Mouse (Mus musculus): Measurements from ENCODE around the gene Gle1. TPM values are rescaled to one million over a fixed set of nuclear protein-coding genes. Genes with fewer than 3 reads are reported as not detected.
"Not testable (repeated sequence)": the region's sequence is repeated elsewhere in the genome, so short reads cannot be mapped to it uniquely, and the experiment has no call there.

Gle1 gene
- 42.0 and 42.3 TPM in 2 replicates for polyA plus RNA-seq (2012; rRNA removed)
- 49.7 and 54.5 TPM in 2 replicates for polyA plus RNA-seq (2014; fragmentation: Nextera tagmentation; extraction: Ambion mirVana)

- Histone ChIP-seq H3K4me2 (replicated peaks; ENCODE audit: low read depth, low read length, severe bottlenecking) (peak within 1 kb of the TSS; percentile 62), H3K9me3 (ENCODE audit: control insufficient read depth, low read length) (no peaks in the 10 kb centered on the region), H3K27ac (replicated peaks; ENCODE audit: low read depth, low read length) (peak within 1 kb of the TSS; percentile 83), H3K36me3 (ENCODE audit: control insufficient read depth, insufficient read depth, low read length) (peaks cover 40% of the 10 kb centered on the region), H3K9ac (ENCODE audit: low read depth, low read length, severe bottlenecking) (peak within 1 kb of the TSS; percentile 60), H3K4me3 (replicated peaks; ENCODE audit: low read length) (peak within 1 kb of the TSS; percentile 89), H3K27me3 (ENCODE audit: control insufficient read depth, insufficient read depth, low read length) (no peaks in the 10 kb centered on the region), H3K4me1 (ENCODE audit: control insufficient read depth, insufficient read depth, low read length) (peaks cover 5% of the 10 kb centered on the region; the same call in 1 of the 2 replicates)
- peak; percentile 60; the same call in 1 of the 2 replicates for TF ChIP-seq POLR2A (IDR thresholded peaks at IDR 0.05; ENCODE audit: borderline replicate concordance, extremely low read depth, insufficient read depth, insufficient read length)
- peak; percentile 96 for ATAC-seq (ENCODE audit: low FRiP score, low read depth)
- DNase-seq (ENCODE audit: low spot score), result peak; percentile 91
- WGBS, result 4% methylated on average over 34 of the region's 44 CpGs
These were observed at the start of gene Gle1 for GRCm38 (mm10) chr2:29934906-29935599. Gene Gle1 (plus strand): TSS chr2:29935426.

GRCm38 (mm10) chr2:29886659-29887292, 48.5 kb upstream of the Gle1 start:
- WGBS, result 81% methylated on average over 9 of the region's 9 CpGs
- H3K9ac ChIP-seq (ENCODE audit: low read depth, low read length, severe bottlenecking); H3K4me1 ChIP-seq (ENCODE audit: control insufficient read depth, insufficient read depth, low read length); H3K4me3 ChIP-seq (replicated peaks; ENCODE audit: low read length); H3K9me3 ChIP-seq (ENCODE audit: control insufficient read depth, low read length); DNase-seq (ENCODE audit: low spot score); H3K36me3 ChIP-seq (ENCODE audit: control insufficient read depth, insufficient read depth, low read length); ATAC-seq (ENCODE audit: low FRiP score, low read depth); H3K4me2 ChIP-seq (replicated peaks; ENCODE audit: low read depth, low read length, severe bottlenecking); H3K27ac ChIP-seq (replicated peaks; ENCODE audit: low read depth, low read length); H3K27me3 ChIP-seq (ENCODE audit: control insufficient read depth, insufficient read depth, low read length): not testable (repeated sequence)

DNA sequence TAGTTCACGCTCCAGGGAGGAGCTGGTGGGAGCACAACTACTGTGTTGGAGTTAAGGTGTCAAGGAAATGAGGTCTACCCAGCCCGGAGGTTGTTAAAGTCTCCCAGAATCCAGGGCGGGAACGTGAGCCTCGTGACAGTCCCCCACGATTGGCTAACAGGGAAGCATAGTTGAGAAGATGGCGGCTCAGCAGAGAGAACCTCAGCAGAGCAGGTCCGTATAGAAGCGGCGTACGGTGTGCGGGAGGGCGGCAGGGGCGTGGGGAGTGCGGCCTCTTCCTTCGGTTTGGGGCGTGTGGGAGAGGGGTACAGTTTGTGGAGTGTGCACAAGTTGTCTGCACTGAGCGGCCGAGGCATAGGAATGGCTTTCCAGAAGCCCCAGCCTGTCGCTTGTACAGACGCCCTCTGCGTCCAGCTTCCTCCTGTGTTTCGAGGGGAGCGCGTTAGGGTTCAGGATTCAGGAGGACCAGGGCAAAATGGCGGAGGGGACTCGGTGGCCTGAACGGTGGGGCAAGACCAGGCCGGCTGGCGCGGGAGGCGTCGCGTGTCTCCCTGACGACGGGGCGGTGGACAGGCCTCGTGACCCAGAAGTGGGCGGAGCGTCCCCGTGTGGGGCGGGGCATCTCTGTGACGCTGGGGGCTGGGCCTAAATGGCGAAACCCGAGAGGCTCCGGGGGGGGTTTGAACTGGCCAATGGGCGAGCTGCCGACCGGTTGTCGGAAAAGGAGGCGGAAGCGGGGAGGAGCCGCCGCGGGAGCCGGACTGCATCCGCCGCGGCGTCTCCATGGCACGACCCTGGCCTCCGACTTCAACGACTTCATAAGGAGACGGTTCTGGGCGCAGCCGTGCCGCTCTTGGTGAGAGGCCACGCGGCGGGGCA, 45.9 kb upstream of the Gle1 start, which contains the start of gene Odf2:
Odf2 (plus strand) TSS at position 156 of the 879 bp plus-strand sequence.
- DNase-seq (ENCODE audit: low spot score) (peak; percentile 98), ATAC-seq (ENCODE audit: low FRiP score, low read depth) (peak; percentile 94)

GRCm38 (mm10) chr2:29889991-29890833, 45.0 kb upstream of the Gle1 start:
- DNase-seq (ENCODE audit: low spot score) (peak; percentile 86), ATAC-seq (ENCODE audit: low FRiP score, low read depth) (peak; percentile 81)
- H3K27ac ChIP-seq (replicated peaks; ENCODE audit: low read depth, low read length), result peak overlapping the region; percentile 84
- TF ChIP-seq POLR2A (IDR thresholded peaks at IDR 0.05; ENCODE audit: borderline replicate concordance, extremely low read depth, insufficient read depth, insufficient read length), result no peak
- H3K4me1 ChIP-seq (ENCODE audit: control insufficient read depth, insufficient read depth, low read length), result peaks cover 10% of the 10 kb centered on the region
- WGBS, result under 1% methylated on average over 37 of the region's 61 CpGs
- H3K9me3 ChIP-seq (ENCODE audit: control insufficient read depth, low read length), result no peaks in the 10 kb centered on the region
- peak overlapping the region; percentile 80 for H3K9ac ChIP-seq (ENCODE audit: low read depth, low read length, severe bottlenecking)
- H3K27me3 ChIP-seq (ENCODE audit: control insufficient read depth, insufficient read depth, low read length), result no peaks in the 10 kb centered on the region
- peak overlapping the region; percentile 92 for H3K4me2 ChIP-seq (replicated peaks; ENCODE audit: low read depth, low read length, severe bottlenecking)
- H3K36me3 ChIP-seq (ENCODE audit: control insufficient read depth, insufficient read depth, low read length), result peaks cover 37% of the 10 kb centered on the region
- peak overlapping the region; percentile 100 for H3K4me3 ChIP-seq (replicated peaks; ENCODE audit: low read length)

More for the DNA sequence above, 45.9 kb upstream of the Gle1 start, which contains the start of gene Odf2:
- peaks cover 10% of the 10 kb centered on the region for H3K4me1 ChIP-seq (ENCODE audit: control insufficient read depth, insufficient read depth, low read length)
- peak within 1 kb of the TSS; percentile 100 for H3K4me3 ChIP-seq (replicated peaks; ENCODE audit: low read length)
- no peaks in the 10 kb centered on the region for H3K27me3 ChIP-seq (ENCODE audit: control insufficient read depth, insufficient read depth, low read length)
- peak within 1 kb of the TSS; percentile 80 for H3K9ac ChIP-seq (ENCODE audit: low read depth, low read length, severe bottlenecking)
- H3K4me2 ChIP-seq (replicated peaks; ENCODE audit: low read depth, low read length, severe bottlenecking), result peak within 1 kb of the TSS; percentile 92
- H3K27ac ChIP-seq (replicated peaks; ENCODE audit: low read depth, low read length), result peak within 1 kb of the TSS; percentile 84
- peaks cover 28% of the 10 kb centered on the region for H3K36me3 ChIP-seq (ENCODE audit: control insufficient read depth, insufficient read depth, low read length)
- no peaks in the 10 kb centered on the region for H3K9me3 ChIP-seq (ENCODE audit: control insufficient read depth, low read length)
- TF ChIP-seq POLR2A (IDR thresholded peaks at IDR 0.05; ENCODE audit: borderline replicate concordance, extremely low read depth, insufficient read depth, insufficient read length), result 0 out of 2 replicates have a peak, but pooled peaks have one; percentile 32
- WGBS, result under 1% methylated on average over 50 of the region's 70 CpGs

All from limb, embryonic 14.5 days (tissue).